Mouse (Mus musculus) monocyte, adult 2 months (primary cell): ENCODE results near the gene Cfap54.

Source experiments
- DNase-seq, 2 experiments: peaks; one replicate each; pipeline ENCODE4 v3.0.0; 2022; ENCODE audit warnings: low spot score in 2 of 2, low read depth in 1 of 2

Gene Cfap54

DNA sequence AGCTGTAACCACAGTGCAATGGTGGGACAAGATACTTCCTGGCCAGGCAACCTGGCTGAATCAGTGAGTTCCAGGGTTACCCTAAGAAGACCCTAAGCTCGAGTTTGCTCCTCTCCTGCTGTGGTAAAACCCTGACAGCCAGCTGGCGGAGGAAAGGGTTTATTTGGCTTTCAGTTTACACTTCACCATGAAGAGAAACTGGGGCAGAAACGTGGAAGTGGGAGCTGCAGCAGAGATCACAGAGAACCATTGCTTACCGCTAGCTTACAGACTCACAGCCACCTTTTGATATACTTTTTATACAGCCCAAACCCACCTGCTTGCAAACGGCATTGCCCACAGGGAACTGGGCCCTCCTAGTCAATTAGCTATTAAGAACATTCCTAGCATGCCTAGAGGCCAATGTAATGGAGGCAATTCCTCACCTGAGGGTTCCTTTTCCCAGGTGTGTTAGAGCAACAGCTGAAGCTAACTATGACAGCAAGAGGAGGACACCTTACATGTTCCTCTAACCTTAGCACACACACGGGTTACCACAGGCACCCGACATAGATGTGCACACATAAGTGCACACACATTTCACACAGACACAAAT, 16.9 kb upstream of the Cfap54 start:
- DNase-seq = no peak

DNA sequence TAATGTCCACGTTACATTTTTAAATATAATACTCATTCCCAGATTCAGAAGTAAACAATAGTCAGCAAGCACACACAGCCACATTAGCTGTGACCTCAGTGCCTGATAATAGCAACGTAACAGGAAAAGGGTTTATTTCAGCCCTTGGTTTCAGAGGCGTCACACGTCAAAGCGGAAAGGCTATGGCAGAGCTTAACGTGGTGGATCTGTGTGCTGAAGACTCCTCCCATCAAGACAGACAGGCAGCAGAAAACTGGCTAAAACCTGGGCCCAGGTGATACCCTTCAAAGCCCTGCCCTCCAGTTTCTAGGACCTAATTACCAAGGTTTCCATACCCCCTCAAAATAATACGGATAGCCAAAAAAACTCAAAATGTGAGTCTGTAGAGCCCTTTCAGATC, 16.0 kb upstream of the Cfap54 start:
- no peak for DNase-seq

DNA sequence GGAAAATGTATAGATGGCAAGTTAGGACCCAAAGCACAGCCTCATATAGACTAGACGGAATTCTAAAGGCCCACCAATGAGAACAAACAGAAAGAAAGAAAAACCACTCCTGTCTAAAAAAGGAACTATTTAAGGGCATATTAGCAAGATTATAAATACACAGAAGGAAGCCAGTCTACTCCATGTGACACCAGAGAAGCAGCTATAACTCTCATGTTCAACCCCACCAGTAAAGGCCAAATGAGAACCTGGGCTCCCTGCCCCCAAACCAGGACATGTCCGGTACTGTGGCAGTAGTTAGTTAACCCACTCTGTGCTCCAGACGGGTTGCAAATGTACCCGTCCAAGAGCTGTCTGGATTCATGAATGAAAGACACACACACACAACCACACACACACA, 14.4 kb upstream of the Cfap54 start:
- DNase-seq = no peak

DNA sequence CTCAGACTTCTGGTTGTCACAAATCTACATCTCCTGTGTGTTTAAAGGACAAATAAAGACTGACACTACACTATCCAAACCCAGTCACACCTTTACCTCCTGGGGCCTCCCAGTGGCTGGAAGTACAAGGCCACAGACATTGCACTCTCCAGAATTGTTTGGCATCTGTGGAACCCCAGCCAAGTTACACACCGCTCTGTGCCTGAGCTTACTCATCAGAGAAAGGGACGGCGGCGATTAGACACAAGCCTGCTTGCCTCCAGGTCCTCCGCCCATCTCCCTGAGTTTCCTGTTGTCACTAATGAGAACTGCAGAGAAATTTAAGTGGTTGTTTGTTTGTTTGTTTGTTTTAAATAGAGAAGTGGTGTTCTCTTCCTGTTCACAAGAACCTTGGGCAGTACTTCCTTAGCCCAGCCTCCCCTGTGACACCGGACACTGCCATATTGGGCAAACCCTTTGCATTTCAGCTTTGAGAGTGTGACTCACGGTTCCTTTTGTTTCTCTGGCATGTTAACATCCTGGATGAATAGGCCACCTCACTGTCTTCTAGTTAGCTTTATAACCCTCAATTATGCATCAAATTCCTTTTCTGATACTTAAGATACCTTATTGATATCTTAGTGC, 13.7 kb upstream of the Cfap54 start:
- DNase-seq = peak in 1 of 2 experiments; percentile 37

DNA sequence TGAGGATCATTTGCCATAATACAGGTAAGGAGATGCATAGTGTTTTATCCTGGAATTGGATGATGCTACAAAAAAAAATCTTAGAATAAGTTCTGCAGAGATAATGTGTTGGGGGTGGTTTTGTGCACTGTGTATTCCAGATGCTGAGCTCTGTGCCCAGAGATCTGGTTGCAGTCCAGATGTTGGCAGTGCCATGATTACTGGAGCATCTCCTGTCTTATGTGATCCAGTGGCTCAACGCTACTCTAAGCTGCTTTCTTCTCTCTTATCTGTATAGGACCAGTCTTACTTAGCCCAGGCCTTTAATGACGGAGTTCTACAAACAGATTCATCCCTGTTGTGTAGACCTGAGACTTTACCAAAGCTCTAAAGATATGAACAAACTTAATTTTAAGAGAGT, 10.5 kb upstream of the Cfap54 start:
- DNase-seq = no peak

DNA sequence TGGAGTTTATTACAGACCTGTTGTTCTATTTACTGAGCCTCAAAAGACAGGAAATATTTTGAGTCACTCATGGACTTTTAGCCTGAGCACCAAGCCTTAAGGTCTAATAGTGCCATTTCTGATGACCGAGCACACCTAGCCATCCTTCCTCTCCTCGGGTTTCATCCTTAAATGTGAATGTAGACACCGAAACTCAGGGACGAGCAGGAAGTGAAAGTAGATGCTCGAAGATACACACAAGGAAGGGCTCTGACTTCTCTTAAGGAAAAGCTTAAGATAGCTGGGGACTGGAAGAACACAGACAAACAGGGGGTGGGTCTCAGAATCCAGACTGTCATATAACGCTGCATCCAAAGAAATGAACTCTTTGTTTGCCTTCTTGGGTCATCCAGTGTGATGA, 8.8 kb upstream of the Cfap54 start:
- DNase-seq = no peak

DNA sequence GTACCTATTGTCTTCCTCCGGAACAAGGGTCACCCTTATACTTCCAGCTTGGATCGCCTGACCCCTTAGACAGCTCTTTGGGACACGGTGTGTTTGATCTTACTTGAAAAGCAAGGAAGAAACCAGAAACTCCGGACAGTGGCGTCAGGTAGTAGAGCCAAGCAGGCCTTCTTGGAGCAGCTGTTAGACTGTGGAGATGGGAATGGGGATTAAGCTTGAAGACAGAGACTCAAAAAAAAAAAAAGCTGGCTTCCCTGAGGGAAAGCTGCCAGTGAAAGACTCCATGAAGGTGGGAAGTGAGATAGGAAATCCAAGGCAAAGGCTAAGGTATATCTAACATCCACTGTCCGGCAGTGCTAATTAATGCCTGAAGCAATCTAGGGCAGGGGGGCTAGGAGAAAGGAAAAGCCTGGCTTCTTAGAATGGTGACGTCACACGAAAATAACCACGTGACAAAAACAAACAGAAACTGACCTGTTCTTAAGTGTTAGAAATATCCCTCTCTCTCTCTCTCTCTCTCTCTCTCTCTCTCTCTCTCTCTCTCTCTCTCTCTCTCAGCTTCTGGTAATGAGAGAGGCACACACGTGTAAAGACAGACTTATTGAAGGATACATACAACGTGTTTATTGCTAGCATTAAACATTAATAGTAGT, 7.1 kb upstream of the Cfap54 start:
- no peak for DNase-seq

DNA sequence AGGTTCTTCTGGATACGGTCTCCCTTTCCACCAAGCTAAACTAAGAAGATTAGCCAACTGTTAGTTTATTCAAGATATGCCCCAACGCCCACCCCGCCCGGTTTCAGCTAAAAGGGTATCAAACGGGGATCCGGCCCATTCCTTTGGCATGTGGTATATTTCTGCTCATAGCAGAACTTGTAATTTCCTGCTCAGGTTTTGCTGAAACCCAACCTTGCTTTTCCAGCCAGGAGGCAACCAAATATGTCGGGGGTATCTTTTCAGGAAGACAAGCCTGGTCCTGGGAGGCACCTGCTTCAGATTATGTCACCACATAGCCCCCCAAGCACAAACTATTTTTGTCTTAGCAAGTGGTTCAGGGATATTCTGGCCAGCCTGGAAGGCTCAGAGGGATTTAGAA, 6.1 kb upstream of the Cfap54 start:
- no peak for DNase-seq

DNA sequence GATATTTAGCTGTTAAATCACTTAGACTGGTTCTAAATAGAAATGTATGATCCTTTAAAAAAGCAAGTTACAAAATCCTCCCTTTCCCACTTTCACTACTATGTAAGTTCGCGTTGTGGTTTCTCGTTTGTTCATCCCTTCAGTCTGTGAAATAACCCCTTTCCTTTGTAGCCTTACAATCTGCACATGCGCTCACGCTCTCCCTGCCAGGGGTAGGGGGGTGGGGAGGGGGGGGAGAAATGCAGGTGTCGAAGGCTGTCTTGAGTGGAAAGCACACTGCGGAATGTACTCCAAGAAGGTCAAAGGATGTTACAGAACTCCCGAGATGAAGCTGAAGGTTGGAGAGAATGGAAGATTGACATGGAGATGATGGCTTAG, 2.5 kb upstream of the Cfap54 start:
- no peak for DNase-seq

DNA sequence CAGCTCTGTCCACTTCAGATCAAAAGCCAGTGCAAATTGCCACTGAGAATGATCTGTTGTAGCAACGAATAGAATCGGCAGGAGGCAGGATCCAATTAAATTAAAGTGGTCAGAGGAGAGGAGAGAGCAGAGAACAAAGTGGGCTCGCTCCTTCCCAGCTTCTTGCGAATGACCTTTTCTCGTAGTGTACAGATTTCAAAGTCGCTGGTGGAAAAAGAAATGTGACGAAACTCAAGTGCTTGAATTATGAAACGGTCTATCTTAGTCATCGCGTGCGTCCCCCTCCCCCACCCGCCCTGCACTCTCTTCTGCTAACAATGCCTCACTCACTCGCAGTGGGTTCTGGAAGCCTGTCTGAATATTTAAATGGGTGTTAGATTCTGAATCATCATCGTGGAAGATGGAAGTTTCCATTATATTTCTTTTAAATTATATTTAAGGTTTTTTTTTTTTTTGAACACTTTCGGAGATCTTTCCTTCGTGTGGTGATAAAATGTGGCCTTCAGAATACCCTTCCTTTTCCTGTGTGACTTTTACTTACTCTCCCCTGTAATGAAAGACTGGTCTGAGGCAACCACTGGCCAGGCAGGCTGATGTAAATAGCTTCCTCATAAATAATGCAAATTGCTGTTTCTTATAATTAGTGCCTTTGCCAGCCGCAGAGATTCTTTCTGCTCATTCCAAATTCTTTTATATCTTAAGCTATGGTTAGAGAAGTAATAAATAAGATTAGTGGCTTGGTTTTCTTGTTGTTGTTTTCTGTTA, 2.0 kb upstream of the Cfap54 start:
- DNase-seq = no peak

DNA sequence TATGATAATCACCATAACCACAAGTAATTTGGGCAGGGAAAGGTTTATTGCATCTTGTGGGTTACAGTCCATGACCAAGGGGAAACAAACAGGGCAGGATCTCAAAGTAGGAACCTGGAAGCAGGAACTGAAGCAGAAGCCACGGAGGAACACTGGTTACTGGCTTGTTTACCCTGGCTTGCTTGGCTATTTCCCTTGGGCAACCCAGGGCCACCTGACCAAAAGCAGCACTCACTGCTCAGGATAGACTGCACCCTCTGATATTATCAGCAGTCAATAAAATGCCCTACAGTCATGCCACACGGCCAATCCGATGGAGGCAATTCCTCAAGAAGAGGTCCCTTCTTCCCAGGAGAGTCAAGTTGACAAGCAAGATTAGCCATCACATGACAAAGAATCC, 1.9 kb downstream of the Cfap54 start:
- DNase-seq = no peak

DNA sequence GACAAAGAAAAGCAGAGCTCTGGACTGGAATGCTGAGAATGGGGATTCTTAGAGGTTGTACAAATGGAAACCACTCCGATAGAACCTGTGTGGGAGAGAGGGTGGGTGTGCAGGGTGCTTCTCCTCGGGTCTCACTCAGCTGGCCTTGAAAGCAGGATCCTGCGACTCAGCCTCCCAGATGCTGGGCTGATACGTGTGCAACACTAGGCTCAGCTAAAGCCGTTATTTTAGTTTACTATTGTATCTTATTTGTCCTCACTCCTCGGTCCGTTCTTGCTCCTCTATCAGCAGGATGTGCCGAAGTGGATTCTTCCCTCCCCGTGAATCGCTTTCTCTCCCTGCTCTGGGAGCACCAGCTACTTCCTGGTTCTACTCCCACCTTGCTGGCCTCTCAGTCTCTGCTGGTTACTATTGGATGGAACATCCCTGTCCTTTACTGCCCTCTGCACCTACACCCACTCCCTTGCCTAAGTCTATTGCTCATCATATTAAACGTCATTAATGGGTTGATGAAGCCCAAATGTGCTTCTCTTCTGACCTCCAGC, 3.4 kb downstream of the Cfap54 start:
- no peak for DNase-seq

DNA sequence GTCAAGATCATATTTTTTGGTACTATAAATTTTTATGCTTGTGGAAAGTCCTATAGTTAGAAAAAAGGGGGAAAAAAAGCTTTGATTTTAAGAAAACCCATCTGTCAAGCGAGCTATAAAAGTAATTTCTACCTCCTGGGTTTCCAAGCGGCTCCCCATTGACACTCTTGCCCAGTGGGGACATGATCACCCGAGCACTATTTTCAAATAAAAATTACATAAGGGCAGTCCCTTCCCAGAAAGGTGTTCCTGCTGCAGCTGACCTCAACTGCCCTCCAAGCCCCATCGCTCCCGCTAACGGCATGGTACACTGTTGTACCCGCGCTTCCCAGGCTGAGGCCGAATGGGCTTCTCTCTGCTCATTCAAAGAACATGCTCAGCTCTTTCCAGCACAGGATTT, 5.0 kb downstream of the Cfap54 start:
- no peak for DNase-seq

DNA sequence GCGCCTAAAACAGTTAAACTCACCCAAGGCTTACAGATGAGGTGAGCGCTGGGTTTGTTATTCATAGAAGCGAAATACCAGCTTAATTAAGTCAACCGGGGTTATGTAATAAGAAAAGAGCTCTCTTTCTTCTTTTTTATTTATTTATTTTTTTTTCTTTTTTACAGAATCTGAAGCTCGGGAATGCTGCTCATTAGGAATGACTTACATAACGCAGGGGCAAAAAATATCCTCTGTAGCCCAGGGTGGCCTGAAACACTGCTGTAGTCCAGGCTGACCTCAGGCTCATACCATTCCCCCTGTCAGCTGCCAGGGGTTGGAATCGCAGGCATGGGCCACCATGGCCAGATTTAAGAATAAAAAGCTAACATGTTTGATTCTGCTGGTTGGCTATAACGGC, 5.6 kb downstream of the Cfap54 start:
- no peak for DNase-seq

DNA sequence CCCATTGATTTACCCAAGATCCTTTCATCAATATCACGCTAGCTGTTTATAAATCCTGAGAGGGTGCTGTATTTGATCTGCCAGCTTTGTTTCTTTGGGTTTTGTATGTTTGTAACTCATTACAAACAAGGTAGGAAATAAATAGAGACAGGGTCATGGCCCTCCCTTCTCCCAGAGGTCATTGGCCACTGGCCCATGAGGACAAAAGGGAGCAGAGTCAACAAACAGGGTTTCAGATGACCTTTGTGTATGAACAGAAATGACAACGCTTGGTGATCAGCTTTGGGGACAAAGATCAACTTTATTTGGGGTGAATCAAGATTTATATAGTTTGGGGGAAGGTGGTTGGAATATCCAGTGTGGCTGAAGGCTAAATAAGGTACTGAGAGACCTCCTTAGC, 8.6 kb downstream of the Cfap54 start:
- no peak for DNase-seq

DNA sequence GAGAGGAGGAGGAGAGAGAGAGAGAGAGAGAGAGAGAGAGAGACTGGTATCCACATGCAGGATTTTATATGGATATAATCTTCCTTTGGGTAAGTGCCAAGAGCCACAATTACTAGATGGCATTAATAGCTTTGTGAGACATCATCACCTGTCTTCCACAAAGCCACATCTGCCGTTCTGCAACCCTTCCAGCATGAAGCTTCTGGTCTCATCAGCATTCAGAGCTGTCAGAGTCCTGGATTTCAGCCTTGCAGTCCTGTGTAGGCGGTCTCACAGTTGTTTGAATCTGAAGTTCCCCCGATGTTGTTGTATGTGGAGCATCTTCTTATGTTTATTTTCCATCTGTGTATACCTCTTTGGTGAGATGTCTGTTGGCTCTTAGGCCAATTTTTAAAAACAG, 9.7 kb downstream of the Cfap54 start:
- no peak for DNase-seq

DNA sequence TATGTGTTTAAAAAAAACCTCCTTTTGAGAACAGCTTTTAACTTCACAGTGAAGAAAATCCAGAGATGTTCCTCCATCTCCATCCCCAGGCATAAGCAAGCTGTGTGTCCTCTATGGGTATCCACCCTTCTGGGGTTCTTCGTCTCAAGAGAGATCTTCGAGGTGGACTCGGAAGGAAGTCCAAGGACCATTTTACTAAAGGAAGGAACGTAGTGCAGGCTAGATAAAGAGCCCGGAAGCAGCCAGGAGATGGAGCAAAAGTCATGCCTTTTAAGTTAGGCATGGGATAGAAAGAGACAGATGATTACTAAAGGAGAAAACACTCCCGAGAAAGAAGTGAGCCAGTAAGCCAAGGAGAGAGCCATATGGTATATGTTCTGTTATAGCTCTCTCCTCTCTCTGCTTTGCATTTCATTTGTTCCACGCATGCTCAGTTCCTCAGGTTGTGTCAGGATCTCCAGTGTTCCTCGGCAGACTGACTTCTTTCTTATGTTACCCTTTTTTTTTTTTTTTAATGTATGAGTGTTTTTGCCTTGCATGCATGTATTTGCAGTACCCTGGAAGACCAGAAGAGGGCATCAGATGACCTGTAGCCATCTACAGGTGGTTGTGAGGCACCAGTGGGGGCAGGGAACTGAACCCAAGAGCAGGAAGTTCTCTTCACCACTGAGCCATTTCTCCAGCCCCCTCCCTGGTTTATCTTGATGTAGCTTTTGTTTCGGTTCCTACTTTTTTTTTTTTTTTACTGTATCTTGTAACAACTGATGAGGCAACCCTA, 11.1 kb downstream of the Cfap54 start:
- peak; percentile 81 to 82 for DNase-seq

DNA sequence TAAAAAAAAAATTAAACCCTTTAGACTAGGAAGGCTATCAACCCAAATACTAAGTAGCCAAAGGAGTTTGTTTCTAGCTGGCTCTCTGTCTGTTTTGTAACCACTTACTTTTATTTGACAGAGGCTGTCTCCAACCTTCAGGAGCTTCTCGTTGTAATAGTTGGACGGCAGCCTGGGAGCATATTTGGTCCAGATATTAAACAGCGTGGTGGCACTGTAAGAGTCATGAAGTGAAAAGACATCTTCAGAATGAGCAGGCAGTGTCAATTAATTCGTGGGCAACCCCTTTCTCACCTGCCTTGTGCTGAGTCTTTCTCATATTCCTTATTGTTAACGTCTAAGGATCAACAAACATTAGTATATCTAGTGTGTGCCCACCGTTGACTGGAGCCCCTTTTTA, 11.7 kb downstream of the Cfap54 start:
- no peak for DNase-seq

DNA sequence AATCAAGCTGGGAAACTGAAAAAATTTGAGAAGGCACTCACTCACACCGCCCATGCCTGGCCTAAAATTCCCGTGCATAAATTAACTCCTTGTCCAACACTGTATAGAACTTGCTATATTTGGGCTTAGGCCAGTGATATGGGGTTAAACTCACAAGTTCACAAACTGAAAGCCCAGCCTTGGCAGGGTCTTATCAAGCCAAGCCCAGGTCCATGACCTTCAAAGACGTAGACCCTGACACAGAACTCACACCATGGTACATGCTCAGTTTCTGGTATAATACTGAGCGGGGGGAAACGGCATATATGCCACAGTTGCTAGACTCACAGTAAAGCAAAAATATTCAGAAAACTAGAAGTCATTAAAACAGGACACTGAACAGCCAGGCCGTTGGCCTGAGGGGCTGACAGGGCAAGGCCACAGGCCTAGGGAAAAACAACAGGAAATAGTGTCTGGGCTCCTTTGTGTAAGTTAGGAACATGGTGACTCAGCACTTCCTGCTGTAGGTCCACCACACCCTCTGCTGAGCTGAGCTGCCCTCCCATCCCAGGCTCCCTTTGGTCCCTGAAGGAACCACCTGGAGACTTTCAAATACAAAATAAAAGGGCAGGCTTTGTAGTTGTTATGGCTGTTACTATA, 12.3 kb downstream of the Cfap54 start:
- no peak for DNase-seq

DNA sequence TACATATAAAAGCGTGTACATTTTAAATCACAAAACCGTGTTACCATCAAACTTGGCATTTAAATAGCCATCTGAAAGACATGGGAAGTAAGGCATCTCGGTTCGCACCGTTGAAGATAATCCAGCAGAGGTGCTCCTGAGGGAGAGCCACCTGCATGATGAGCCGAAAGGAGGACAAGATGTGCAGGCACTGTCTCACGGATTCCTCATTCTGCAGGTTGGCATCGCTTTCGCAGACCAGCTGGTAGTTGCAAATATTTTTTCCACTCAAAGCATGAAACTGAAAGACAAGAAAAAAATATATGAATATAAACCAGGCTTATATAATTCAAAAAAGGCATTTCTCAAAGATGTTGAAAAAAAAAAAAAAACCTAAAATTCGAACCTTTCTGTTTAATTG, 16.4 kb downstream of the Cfap54 start:
- no peak for DNase-seq

DNA sequence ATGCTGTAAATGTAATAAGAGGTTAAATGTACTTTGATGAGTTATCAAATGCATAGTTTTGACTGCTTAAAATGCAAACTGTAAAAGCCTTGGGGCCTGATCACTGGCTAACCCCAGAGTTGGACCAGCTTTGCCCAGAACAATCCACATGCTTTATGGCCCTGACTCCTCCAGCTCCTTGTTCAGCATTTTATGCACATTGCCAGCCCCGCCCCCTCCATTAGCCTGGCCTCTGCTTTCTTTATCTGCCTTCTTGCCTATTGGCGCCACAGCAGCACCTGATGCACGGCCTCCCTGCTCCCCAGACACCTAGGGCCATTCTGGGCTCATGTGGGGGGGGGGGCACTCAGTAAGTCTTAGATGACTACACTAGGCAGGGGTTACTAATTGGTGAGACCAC, 17.8 kb downstream of the Cfap54 start:
- no peak for DNase-seq
